Mouse (Mus musculus) erythroblast, embryonic 14.5 days (primary cell): ENCODE measurements around the gene Gnl1.

Experiments used
- GATA1 ChIP-seq: IDR thresholded peaks from 2 replicates; pipeline ENCODE4 v1.6.1; 2012; ENCODE audit warnings: low read length, inconsistent platforms, mixed read lengths
- TAL1 ChIP-seq: IDR thresholded peaks from 3 replicates; pipeline ENCODE4 v1.6.1; 2012; ENCODE audit warnings: low read length, inconsistent platforms, mixed read lengths

DNA sequence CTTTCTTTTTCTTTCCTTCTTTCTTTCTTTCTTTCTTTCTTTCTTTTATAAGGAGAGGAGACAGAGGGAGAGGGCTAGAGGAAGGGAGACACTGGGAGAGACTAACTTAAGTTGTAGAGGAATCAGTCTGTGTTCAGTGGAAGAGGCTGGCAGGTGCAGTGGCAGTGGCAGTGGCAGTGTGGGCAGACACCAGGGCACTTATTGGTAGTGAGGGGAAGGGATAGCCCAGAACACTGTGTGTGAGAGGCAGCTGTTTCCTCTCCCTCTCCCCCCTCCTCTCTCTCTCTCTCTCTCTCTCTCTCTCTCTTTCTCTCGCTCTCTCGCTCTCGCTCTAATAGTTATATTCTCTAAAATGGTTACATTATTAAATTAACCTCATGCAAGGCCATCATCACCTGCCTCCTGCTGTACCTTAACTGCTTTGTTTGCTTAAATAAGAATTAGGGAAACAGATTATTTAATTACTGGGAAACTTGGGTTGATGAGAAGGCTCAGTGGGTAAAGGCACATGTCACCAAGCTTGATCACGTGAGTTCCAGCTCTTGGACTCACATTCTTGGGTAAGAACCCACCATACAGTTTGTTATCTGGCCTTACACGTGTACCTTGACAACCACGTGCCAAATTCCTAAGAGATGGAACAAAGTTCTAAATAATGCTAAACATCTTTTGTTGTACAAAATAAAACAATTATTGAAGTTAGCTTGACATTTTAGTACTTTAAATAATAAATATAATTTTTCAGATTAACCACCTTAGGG is 19.1 kb downstream of the Gnl1 start:
- no peak for TF ChIP-seq TAL1
- TF ChIP-seq GATA1, result no peak
